Mouse (Mus musculus) lung, adult 18-20 months (tissue): Measurements from ENCODE around the gene Cavin1.
A peak's percentile ranks its signal among the peaks of the same experiment; 100 is the strongest.
"Not testable (repeated sequence)": the region's sequence is repeated elsewhere in the genome, so short reads cannot be mapped to it uniquely, and the experiment has no call there.

Experiments used
- DNase-seq, 2 experiments: peaks; one replicate each; pipeline ENCODE4 v3.0.0; 2022; ENCODE audit warnings: mixed read lengths in 2 of 2

Cavin1 gene

DNA sequence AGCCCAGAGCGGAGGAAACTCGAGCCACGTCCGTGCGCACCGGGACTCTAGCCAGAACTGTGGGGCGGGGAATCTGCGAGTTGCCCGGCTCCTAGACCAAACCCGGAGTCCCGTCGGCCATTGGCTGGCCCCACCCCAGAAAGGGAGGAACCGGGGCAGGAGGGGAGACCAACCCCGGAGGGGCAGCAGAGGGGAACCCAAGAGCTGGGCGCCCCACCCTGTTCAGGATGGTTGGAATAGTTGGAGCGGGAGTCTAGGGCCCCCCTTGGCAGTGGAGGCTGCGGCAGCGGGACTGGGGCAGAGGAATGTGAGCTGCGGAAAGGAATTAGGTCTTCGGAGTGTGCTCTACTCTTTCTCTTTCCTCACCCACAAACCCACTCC, at the start of gene Cavin1:
Gene Cavin1, minus strand, starts transcription at position 331 of the 381 bp plus-strand sequence.
- DNase-seq, result peak; percentile 99 to 100

DNA sequence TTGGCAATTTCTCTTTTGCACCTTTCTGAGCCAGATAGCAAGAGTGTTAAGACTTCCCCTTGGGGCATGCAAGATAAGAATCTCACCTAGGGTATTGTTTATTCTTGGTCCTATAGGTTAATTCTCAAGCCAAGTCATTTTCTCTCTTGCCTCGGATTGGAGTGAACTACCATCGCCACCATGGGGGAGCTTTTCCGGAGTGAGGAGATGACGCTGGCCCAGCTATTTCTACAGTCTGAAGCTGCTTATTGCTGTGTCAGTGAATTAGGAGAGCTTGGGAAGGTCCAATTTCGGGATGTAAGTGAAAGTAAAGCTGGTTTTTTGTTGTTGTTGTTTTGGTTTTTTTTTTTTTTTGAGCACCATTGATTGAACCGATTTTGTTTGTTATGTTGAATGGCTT, 41.0 kb upstream of the Cavin1 start:
- DNase-seq, result no peak

DNA sequence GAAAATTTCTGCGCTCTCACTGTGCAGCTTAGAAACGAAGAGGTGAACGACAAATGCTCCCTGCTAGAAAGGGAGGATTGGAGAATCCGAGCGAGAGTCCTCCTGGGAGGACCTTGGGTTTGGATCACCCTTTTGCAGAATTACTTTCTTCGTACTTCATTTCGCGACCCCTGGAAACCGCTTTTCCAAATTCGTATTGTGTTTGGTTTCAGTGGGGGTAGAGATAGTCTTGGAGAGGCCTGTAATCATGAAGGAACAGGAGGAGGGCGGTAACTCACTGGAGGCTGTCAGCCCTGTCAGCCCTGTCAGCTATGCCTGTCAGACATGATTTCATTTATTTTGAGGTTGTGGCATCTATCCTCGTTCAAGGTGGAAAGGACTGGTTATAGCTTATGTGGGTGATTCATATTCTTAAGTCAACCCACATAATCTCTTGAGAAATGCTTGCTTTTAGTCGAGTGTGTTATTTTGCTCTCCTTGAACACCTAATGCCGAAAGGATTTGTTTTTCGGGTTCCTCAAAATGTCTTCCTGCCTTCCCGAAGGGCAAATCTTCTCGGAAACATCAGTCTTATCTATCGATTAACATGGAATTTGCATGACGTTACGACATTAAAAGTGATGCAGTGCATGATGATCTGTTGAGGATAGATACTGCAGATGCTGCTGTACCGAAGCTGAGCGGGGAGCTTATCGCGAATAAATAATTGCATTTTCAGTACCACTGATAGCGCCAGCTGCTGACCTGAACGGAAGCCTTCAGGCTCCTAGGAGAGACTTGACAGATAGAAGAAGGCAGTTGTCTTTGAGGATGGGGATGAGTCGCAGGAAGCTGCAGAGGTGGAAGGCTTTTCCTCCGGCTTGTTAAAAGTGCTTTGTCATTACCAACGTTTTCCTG, 39.4 kb upstream of the Cavin1 start:
- no peak for DNase-seq

DNA sequence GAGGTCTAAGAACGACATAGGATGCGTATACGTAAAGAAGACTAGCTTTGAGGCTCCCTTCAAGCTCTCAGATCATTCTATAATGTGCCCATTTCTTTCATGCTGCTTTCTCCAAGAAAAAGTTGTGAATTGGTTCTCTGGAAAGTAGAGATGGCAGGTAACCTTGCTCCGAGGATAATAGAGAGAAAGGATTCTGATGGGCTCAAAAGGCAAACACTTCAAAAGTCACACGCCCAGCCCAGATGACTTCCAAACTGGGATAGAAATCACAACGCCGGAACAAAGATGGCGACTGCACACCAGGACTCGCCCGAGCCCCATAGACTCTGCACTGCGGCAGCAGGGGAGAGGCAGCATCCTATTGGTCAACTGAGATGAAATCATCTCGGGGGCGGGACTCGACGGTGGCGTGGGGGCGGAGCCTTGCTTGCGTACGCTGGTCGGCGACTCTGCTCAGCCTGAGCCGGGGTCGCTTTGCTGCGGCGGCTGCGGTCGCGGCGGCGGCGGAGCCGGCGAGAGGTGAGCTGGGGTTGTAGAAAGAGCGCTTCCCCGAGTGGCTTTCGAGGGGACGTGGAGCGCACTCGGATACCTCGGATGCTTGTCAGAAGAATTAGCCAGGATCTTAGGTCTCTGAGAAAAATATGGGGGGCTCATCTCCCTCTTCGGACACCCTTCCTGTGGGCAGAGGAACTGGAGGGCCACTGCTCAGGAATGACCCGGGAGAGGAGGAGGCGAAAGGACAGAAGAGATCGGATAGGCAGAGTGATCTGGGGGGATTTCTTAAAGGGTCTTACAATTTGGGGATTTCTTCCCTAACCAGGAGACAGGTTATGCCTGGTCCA, 38.6 kb upstream of the Cavin1 start, which contains the start of gene Atp6v0a1:
Gene Atp6v0a1, plus strand, starts transcription at position 407 of the 842 bp plus-strand sequence.
- peak; percentile 98 to 99 for DNase-seq

DNA sequence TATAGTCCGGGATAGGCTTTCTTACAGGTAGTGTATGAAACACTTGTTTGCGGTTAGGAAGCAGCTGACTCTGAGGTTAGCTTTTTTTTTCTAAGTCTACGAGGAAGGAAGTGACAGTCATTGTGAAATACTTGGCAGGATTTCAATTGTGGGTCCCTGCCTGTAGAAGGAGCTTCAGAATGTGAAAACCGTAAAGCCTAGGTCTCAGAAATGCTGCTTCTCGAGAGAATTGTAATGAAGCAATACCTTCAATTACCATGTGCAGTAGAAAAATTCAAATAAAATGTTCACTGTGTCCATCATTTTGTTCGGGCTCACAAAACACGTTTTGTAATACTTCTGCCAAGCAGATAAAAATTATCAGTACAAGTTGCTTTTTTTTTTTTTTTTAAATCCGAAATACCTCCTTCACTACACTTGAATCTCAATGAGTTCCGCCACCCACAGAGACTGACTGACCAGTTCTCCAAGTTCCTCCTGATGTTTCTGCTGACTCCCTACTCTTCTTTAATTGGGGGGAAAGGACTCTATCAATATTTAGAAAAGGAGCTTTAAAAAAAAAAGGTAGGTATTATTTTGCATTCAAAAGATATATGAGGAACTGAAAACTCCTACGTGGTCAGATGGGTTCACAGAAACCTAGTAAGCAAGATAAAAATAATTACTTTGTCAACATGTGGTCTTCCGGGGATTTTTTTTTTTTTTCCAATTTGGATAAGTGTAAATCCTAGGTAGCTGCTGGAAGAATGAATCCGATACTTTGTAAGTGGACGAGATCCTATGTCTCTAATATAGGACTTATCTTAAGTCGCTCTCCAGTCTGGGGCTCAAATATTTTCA, 37.7 kb upstream of the Cavin1 start:
- DNase-seq, result peak; percentile 38 to 82

DNA sequence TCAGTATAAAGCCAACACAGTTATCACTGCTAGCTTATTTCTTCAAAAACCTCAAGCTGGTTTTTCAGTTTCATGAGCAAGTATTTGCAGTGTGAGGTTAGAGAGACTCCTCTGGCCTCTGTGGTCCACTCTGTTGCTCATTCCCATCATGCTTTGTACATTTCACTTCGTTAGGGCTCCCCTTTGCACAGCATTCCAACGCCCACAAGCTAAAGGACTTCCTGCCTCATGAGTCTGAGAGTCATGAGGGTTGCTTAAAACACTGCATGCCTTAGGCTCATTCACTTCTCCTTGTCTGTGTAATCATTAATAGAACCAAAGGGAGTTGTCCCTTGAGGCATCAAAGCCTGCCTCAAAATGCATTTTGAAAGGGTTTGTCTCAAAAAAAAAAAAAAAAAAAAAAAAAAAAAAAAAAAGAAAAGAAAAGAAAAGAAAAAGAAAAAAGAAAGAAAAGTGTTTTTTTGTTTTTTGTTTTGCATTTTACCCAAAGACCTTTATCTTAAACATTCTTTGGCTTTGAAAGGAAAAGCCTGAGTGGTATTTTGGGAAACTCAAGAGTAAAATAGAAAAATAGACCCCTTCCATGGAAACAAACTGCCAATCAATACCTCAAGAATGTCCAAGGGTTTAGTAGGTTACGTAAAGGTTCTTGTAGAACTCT, 32.5 kb upstream of the Cavin1 start:
- DNase-seq, result peak; percentile 72 to 81

DNA sequence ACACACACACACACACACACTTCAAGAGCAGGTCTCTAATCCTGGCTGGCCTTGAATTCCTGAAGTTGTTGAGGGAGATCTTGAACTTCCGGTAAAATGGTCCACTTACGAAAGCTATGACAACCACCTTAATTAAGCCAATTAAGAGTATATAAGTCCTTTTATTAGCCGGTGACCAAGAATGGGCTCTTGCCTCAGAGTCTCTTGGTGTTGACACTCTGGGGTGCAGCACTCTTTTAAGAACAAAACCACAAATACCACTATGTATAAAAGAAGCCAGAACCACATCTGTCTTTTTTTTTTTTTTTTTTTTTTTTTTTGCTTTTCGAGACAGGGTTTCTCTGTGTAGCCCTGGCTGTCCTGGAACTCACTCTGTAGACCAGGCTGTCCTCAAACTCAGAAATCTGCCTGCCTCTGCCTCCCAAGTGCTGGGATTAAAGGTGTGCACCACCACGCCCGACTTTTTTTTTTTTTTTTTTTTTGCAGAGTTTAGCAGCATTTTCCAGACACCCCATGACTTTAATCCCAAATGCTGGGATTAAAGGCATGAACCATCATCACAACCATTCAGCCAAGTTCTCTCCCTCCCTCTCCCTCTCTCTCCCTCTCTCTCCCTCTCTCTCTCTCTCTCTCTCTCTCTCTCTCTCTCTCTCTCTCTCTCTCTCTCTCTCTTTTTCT, 31.3 kb upstream of the Cavin1 start:
- DNase-seq, result not testable (repeated sequence)

DNA sequence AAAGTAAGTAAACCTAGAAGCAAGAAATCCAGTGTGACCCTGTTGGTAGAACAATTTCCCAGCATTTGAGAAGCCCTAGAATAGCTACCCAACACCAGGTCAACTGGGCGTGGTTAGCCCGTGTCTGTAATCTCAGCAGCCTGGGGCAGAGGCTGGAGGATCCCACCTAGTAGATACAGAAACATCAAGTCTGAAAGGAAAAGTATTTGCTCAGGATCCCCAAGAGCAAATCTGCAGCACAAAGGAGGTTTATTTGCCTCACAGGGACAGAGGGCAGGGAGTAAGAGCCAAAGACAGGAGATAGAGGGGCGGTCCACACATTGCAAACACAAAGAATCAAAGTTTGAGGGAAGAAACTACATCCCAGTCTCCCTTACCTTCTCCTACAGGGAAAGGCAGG, 28.6 kb upstream of the Cavin1 start:
- no peak for DNase-seq

DNA sequence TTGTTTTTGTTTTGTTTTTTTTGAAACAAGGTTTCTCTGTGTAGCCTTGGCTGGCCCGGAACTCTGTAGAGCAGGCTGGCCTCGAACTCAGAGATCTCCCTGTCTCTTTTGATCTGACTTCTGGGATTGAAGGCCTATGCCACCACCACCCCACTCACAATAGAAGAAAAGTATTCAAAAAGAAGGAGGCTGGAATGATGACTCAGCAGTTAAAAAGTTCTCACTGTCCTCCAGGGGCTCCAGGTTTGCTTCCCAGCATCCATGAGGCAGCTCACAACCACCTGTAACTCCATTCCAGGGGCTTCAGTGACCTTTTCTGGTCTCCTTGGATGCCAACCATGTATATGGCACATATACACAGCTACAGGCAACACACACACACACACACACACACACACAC, 28.1 kb upstream of the Cavin1 start:
- DNase-seq, result no peak

DNA sequence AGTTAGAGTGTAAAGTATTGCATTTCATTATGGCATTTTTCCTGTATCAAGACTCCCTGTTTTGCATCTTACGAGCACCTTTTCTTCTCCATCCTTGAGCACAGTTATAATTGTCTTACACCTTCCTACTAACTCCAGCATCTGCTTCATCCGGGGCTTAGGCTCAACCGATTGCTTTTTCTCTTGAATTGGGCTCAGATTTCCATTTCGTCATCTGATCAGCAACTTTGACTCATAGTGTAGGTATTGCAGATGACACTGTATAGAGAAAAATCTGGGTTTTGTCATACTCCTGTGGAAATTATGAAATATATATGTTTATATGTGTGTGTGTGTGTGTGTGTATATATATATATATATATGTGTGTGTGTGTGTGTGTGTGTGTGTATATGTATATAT, 25.8 kb upstream of the Cavin1 start:
- no peak for DNase-seq

DNA sequence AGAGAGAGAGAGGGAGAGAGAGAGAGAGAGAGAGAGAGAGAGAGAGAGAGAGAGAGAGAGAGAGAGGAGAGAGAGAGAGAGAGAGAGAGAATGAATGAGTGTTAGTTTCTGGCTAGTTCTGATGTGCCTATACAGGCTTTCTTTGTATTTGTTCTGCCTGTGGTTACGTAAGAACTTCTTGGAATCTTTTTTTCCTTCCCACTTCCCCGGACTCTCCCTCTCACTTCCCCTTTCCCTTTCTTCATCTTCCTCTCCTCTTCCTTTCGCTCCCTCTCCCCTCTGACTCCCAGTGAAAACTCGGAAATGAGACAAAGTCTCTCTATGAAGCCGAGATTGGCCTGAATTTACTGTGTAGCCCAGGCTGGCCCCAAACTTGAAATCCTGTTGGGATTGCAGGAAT, 24.0 kb upstream of the Cavin1 start:
- no peak for DNase-seq

DNA sequence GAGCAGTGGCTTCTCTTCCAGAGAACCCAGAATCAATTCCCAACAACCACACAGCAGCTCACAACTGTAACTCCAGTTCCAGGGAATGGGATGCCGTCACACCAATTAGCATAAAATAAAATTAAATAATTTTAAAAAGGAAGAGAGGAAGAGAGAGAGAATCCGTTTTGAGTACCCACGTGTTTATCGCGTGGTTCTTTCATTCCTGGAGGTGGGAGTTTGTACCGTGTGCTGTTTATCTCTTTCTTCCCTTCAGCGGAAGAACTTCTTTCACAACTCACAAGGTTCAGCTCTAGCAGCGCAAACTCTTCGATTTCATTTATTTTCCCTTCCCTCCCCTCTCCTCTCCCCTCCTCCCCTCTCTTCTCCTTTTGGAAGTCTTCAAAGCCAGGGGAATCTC, 23.5 kb upstream of the Cavin1 start:
- no peak for DNase-seq

DNA sequence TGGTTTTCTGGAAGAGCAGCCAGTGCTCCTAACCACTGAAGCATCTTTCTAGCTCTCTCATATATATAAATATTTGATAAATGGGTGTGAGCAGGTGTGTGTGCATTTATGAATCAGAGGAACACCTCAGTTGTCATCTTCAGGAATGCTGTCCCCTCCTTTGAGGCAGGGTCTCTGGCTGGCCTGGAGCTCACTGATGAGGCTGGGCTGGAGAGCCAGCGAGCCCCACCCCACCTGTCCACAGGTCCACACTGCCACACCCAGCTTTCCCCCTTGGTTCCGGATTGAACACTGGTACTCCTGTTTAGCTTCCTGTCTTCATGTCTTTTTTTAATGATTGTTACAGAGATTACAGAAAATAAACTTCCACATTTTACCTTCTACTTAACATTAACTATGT, 22.8 kb upstream of the Cavin1 start:
- no peak for DNase-seq

DNA sequence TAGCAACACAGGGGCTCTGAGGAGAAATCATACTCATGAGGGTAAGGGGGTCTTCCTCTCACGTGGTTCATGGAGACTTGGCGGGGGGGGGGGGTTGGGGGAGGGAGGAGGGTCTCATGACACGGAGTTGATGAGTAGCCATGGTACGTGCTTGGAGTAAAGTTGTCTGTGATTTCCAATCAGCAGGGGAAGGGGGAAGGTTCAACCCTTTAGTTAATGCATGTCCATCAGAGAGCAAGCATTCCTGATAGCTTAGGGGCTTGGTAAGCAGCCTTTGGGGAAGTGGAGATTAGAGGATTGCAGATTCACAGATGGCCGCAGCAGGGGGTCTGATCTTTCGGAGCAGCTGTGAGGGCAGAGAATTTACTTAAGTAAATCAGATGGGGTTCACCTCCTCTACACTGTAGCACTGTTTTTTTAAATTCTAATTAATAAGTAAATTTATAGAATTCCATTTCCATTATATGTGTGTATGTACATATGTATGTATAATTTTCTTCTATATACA, 20.4 kb upstream of the Cavin1 start:
- no peak for DNase-seq

DNA sequence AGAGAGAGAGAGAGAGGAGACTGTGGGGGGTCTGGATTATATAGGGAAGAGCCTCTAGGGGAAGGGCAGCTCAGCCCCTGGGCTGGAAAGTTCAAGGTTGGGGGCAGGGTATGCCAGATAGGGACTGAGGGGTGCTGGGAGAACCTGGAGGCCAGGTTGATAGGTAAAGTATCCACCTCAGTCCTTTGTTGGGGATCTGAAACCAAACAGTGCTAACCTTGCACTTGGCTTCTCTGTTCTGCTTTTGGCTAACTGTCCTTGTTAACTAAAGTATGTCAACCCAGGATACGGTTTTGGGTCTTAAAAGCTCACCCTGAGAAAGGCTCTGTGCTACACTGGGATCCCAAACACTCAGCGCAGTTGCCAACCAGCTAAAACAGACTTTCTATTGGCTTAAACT, 19.0 kb upstream of the Cavin1 start:
- no peak for DNase-seq

DNA sequence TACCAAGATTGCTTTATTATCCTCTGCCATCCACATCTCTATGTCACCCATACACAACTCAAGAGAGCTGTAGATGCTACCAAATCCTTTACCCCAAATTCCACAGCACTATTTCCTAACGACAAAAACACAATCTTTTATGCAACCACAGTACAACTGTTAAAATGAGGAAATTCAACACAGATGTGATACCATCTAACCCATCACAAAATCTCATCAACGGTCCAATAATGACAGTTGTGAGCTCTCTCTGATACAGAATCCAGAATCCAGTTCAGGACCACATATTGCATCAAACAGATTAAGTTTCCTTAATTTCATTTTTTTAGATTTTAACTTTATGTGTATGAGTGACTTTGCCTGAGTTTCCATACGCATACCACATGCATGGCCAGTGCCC, 18.0 kb upstream of the Cavin1 start:
- no peak for DNase-seq

DNA sequence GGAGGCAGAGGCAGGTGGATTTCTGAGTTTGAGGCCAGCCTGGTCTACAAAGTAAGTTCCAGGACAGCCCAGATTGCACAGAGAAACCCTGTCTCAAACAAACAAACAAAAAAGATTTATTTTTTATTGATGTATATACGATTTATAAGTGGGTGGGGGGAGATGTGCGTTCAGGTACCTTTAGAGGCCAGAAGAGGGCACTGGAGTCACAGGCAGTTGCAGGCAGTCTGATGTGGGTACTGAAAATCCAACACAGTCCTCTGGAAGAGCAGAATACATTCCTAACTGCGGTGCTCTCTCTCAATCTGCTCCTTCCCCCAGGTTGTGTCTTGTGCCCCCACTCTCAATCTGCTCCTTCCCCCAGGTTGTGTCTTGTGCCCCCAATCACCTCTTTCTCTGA, 14.9 kb upstream of the Cavin1 start:
- DNase-seq, result no peak

DNA sequence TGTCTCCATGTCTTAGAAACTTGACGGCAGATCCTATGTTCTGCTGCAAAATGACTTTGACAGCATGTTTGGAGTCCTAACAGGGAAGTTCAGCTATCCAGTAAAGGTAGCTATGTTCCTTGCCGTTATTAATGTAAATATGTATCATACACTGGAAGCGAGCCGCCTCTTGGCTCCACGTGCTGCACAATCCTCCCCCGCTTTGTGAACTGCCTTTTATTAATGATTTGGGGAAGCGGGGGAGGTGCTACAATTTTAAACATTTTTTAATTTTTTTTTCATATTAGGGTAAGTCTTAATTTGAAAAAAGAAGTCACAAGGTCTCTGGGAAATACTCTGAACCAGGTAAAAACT, 13.1 kb upstream of the Cavin1 start:
- no peak for DNase-seq

DNA sequence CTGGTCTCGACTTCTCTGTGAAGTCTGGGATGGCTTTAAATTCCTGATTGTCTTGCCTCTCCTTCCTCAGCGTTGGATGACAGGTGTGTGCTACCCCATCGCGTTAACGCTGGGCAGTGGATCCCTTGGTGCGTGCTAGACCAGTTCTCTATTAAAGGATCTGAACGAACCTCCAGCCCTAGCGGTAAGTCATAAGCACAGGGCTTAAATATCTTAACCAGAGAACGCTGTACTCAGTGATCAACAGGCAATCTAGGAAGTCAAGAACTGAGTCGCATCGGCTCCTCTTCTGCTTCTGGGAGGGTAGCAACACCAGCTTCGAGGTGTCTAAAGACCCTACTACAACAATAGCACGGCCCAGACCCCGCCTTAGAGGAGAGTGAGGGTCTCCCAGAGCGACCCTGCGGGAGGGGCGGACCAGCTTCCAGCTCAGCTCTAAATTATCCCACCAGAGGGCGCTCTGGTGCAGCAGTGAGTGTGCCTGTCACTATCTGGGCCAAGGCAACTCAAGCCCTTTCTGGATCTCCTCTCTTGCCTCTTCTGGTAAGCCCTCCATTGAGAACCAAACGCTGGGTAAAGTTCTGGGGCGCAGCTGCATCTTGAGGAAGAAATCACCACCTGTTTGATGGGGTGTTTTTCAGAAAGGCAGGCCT, 12.6 kb upstream of the Cavin1 start:
- DNase-seq, result peak; percentile 73 to 85

DNA sequence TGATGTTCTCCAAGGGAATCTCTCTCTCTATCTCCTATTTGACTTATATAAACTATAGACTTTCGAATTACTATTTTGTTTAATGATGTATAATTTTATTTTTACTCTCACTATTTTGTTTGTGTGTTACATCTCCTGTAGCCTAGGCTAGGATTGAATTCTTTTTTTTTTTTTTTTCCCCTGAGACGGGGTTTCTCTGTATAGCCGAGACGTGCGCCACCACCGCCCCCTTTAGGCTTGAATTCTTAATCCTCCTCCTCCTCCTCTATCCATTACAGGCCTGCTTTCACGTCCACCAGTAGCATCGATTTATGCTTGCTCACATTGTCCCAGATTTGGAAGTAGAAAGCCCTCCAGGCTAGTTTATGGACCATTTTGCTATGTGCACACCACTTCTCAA, 11.4 kb upstream of the Cavin1 start:
- no peak for DNase-seq

DNA sequence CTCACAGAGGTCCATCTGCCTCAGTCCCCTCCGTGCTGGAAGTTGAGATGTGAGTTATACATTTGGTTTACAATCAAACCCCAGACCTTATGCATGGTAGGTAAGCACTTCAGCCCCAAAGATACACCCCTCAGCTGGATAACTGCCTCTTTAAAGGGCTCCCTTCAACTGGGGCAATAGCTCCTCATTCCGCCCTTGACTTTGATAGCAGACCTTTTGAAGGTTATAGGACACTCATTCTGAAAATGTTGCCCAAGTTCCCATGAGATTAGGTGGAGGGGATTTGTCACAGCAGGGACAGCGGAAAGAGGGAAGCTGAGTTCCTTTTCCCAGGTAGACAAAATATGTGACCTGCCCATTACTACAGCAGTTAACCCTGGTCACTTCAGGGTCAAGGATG, 10.5 kb upstream of the Cavin1 start:
- no peak for DNase-seq
